Mouse (Mus musculus): Measurements from ENCODE around the gene Polr3b. TPM values are rescaled to one million over a fixed set of nuclear protein-coding genes. Genes with fewer than 3 reads are reported as not detected.

Gene Polr3b
- polyA plus RNA-seq, 1 experiment from 2014 or later: 15.8 TPM

DNA sequence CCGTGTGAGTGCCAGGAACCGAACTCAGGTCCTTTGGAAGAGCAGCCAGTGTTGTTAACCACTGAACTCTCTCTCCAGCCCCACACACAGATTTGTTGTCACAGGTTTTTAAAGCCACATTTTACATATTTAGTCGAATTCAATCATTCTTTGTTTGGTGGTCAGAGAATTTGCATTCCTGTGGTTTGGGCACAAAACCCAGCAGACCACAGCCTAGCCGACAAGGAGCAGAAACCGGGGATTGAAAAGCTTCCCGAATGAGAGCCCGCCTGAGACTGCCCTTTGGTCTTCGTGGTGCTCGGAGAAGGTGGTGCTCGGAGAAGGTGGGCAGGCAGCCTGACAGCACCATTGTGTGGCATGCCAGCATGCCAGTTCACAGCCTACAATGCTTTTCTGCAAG is 91.0 kb downstream of the Polr3b start:
- Histone ChIP-seq H3K36me3 (ENCODE audit: control insufficient read depth, insufficient read depth, low read length) (peaks cover 2% of the 10 kb centered on the region), H3K9me3 (ENCODE audit: control insufficient read depth, low read length) (no peaks in the 10 kb centered on the region), H3K9ac (ENCODE audit: low read depth, low read length) (no peak overlapping the region), H3K27ac (ENCODE audit: low read depth, low read length) (no peak overlapping the region), H3K27me3 (replicated peaks; ENCODE audit: control insufficient read depth, insufficient read depth, low read length) (no peaks in the 10 kb centered on the region), H3K4me2 (no peak overlapping the region), H3K4me3 (ENCODE audit: low read depth, low read length) (no peak overlapping the region), H3K4me1 (replicated peaks; ENCODE audit: control insufficient read depth, insufficient read depth, low read length) (no peaks in the 10 kb centered on the region)
- no peak for ATAC-seq (replicated peaks; ENCODE audit: low FRiP score)
- no peak for DNase-seq (ENCODE audit: low spot score)
- 83% methylated on average over 10 of the region's 10 CpGs for WGBS

DNA sequence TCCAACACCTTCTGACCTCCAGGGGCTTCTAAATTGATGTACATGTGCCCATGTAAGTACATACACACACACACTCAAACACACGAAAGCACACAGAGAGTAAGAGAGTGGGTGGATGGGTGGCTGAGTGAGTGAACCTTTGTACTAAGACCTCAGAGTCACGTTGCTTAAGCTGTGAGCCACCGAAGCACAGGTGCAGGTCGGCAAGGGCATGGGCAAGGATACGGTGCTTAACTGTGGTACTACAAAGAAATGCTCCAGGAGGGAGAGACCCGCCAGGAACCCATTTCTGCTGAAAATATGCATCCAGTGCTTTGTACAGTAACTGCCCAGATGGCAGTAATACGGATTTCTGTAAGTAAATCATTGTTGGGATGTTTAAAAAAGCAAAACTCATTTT is 93.5 kb downstream of the Polr3b start:
- ATAC-seq (replicated peaks; ENCODE audit: low FRiP score) (no peak), DNase-seq (ENCODE audit: low spot score) (no peak)
- no peak overlapping the region for H3K4me2 ChIP-seq
- H3K27me3 ChIP-seq (replicated peaks; ENCODE audit: control insufficient read depth, insufficient read depth, low read length): no peaks in the 10 kb centered on the region
- no peaks in the 10 kb centered on the region for H3K4me1 ChIP-seq (replicated peaks; ENCODE audit: control insufficient read depth, insufficient read depth, low read length)
- H3K27ac ChIP-seq (ENCODE audit: low read depth, low read length): no peak overlapping the region
- WGBS: 91% methylated on average over 7 of the region's 7 CpGs
- H3K9me3 ChIP-seq (ENCODE audit: control insufficient read depth, low read length): no peaks in the 10 kb centered on the region
- no peak overlapping the region for H3K4me3 ChIP-seq (ENCODE audit: low read depth, low read length)
- no peak overlapping the region for H3K9ac ChIP-seq (ENCODE audit: low read depth, low read length)
- peaks cover 7% of the 10 kb centered on the region for H3K36me3 ChIP-seq (ENCODE audit: control insufficient read depth, insufficient read depth, low read length)

DNA sequence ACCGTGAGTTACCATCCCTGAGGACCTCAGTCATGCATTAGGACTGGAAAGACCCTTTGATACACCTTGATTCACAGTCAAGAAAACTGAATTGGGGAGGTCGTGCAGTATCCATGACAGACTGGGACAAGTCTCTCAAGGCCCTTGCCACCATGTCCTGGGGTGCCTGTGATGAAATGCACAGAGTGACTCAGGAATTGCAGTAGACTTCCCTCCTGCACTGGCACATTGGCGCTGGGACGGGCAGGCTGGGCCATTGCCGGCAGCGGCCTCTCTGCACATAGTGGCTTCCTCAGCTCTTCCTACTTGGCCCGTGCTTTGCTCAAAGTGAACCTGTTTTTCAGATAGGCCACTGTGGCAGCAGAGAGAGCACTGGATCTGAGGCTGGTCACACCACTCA is 94.5 kb downstream of the Polr3b start:
- Histone ChIP-seq H3K4me3 (ENCODE audit: low read depth, low read length) (no peak overlapping the region), H3K9ac (ENCODE audit: low read depth, low read length) (no peak overlapping the region), H3K9me3 (ENCODE audit: control insufficient read depth, low read length) (no peaks in the 10 kb centered on the region), H3K27me3 (replicated peaks; ENCODE audit: control insufficient read depth, insufficient read depth, low read length) (no peaks in the 10 kb centered on the region), H3K4me2 (no peak overlapping the region), H3K36me3 (ENCODE audit: control insufficient read depth, insufficient read depth, low read length) (peaks cover 9% of the 10 kb centered on the region), H3K4me1 (replicated peaks; ENCODE audit: control insufficient read depth, insufficient read depth, low read length) (no peaks in the 10 kb centered on the region), H3K27ac (ENCODE audit: low read depth, low read length) (no peak overlapping the region)
- WGBS: 95% methylated on average over 7 of the region's 7 CpGs
- DNase-seq (ENCODE audit: low spot score) (no peak), ATAC-seq (replicated peaks; ENCODE audit: low FRiP score) (no peak)

DNA sequence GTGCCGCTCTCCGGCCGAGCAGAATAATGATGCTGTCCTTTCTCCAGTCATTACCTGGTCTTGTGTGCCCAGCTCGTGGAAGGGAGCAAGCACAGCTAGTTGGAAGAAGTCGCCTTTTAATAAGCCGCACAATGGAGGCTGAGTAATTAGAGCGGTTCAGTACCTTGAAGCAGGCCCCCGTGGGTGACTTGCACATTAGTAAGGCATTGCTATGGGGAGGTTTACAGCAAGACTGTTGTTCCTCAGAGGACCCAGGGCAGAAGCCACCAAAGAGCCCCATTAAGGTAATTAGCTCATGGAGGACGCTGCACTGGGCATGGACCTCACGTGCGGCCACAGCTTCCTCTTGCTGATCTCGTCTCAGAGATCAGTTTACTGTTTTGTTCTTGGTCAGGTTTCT is 100.6 kb downstream of the Polr3b start:
- 84% methylated on average over 12 of the region's 12 CpGs for WGBS
- ATAC-seq (replicated peaks; ENCODE audit: low FRiP score) (no peak), DNase-seq (ENCODE audit: low spot score) (no peak)
- Histone ChIP-seq H3K4me2 (no peak overlapping the region), H3K4me1 (replicated peaks; ENCODE audit: control insufficient read depth, insufficient read depth, low read length) (no peaks in the 10 kb centered on the region), H3K4me3 (ENCODE audit: low read depth, low read length) (no peak overlapping the region), H3K9me3 (ENCODE audit: control insufficient read depth, low read length) (no peaks in the 10 kb centered on the region), H3K27me3 (replicated peaks; ENCODE audit: control insufficient read depth, insufficient read depth, low read length) (no peaks in the 10 kb centered on the region), H3K36me3 (ENCODE audit: control insufficient read depth, insufficient read depth, low read length) (peaks cover 9% of the 10 kb centered on the region), H3K27ac (ENCODE audit: low read depth, low read length) (no peak overlapping the region), H3K9ac (ENCODE audit: low read depth, low read length) (no peak overlapping the region)

DNA sequence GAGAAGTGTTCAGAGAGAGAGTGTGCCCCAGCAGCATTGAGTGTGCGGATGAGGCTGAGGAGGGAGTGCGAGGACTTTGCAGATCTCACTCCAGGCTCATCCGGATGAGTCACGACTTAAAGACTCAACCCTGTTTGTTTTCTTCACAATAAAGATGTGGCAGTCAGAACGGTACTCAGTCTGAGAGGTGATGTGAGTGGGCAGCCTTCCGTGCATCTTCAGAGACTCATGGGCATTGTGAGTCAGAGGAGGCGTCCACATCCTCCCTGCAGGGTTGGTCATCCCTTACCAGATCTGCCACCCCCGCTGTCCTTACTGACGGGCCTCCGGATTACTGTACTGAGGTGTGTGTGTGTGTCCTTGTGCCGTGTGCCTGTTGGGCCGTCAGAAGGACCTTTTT is 104.9 kb downstream of the Polr3b start:
- no peaks in the 10 kb centered on the region for H3K4me1 ChIP-seq (replicated peaks; ENCODE audit: control insufficient read depth, insufficient read depth, low read length)
- H3K27me3 ChIP-seq (replicated peaks; ENCODE audit: control insufficient read depth, insufficient read depth, low read length): no peaks in the 10 kb centered on the region
- no peaks in the 10 kb centered on the region; the same call in 1 of the 2 replicates for H3K36me3 ChIP-seq (ENCODE audit: control insufficient read depth, insufficient read depth, low read length)
- no peak overlapping the region for H3K9ac ChIP-seq (ENCODE audit: low read depth, low read length)
- H3K27ac ChIP-seq (ENCODE audit: low read depth, low read length): no peak overlapping the region
- no peaks in the 10 kb centered on the region for H3K9me3 ChIP-seq (ENCODE audit: control insufficient read depth, low read length)
- no peak overlapping the region for H3K4me2 ChIP-seq
- no peak for ATAC-seq (replicated peaks; ENCODE audit: low FRiP score)
- H3K4me3 ChIP-seq (ENCODE audit: low read depth, low read length): no peak overlapping the region
- DNase-seq (ENCODE audit: low spot score): no peak
- whole genome bisulfite sequencing: 90% methylated on average over 12 of the region's 12 CpGs

DNA sequence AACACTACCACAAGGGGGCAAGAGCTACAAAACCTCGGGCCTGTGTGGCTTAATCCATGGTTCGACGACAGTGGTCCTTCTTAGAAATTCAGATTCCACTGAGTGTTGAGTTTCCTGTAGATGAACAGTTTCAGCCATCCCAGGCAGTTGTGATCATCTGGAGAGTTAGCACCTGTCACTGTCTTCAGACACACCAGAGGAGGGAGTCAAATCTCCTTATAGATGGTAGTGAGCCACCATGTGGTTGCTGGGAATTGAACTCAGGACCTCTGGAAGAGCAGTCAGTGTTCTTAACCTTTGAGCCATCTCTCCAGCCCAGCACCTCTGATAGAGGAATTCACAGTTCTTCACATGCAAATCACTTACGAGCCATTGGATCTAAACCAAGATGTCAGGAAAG is 105.7 kb downstream of the Polr3b start:
- ATAC-seq (replicated peaks; ENCODE audit: low FRiP score): no peak
- Histone ChIP-seq H3K9me3 (ENCODE audit: control insufficient read depth, low read length) (no peaks in the 10 kb centered on the region), H3K36me3 (ENCODE audit: control insufficient read depth, insufficient read depth, low read length) (no peaks in the 10 kb centered on the region; the same call in 1 of the 2 replicates), H3K4me1 (replicated peaks; ENCODE audit: control insufficient read depth, insufficient read depth, low read length) (no peaks in the 10 kb centered on the region), H3K27ac (ENCODE audit: low read depth, low read length) (no peak overlapping the region), H3K27me3 (replicated peaks; ENCODE audit: control insufficient read depth, insufficient read depth, low read length) (no peaks in the 10 kb centered on the region), H3K4me3 (ENCODE audit: low read depth, low read length) (no peak overlapping the region), H3K9ac (ENCODE audit: low read depth, low read length) (no peak overlapping the region), H3K4me2 (no peak overlapping the region)
- DNase-seq (ENCODE audit: low spot score): no peak
- 87% methylated on average over 4 of the region's 4 CpGs for WGBS

DNA sequence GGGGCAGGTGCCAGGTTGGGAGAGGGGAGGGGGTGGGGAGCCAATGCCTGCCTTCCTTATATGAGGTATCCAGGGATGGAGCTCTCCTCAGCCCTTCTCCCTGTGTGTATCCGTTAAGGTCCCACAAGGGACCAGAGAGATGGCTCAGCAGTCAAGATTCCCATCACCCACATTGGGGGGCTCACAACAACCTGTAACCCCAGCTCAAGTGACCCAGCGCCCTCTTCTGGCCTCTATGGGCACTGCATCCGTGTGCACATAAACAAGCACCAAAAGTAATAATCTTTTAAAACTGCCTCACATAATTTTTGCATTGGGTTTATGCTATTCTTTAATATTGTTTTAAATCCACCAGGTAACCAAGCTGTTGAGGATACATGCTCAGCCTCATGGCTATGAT is 108.0 kb downstream of the Polr3b start:
- no peaks in the 10 kb centered on the region for H3K9me3 ChIP-seq (ENCODE audit: control insufficient read depth, low read length)
- DNase-seq (ENCODE audit: low spot score) (no peak), ATAC-seq (replicated peaks; ENCODE audit: low FRiP score) (no peak)
- H3K4me2 ChIP-seq: no peak overlapping the region
- H3K27ac ChIP-seq (ENCODE audit: low read depth, low read length): no peak overlapping the region
- H3K27me3 ChIP-seq (replicated peaks; ENCODE audit: control insufficient read depth, insufficient read depth, low read length): no peaks in the 10 kb centered on the region
- H3K36me3 ChIP-seq (ENCODE audit: control insufficient read depth, insufficient read depth, low read length): no peaks in the 10 kb centered on the region; the same call in 1 of the 2 replicates
- WGBS: 78% methylated on average over 3 of the region's 3 CpGs
- no peak overlapping the region for H3K4me3 ChIP-seq (ENCODE audit: low read depth, low read length)
- H3K9ac ChIP-seq (ENCODE audit: low read depth, low read length): no peak overlapping the region
- no peaks in the 10 kb centered on the region for H3K4me1 ChIP-seq (replicated peaks; ENCODE audit: control insufficient read depth, insufficient read depth, low read length)

DNA sequence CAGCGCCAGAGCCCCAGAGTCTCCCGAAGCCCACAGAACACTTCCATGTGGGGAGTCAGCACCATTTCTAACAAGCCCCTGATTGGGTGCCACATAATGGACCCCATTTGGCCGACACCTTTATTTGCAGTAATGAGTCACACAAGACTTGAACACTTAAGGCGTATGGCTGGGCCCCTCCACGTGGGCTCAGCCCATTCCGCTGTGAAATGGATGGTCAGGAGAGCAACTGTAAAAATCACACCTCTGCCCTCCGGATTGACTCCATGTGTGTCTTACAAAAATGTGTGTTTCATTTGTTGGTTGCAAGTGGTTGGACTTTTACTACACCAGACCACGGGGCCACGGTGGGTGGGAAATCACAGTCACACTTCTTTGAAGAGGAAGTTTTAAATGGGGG is 108.9 kb downstream of the Polr3b start:
- Histone ChIP-seq H3K36me3 (ENCODE audit: control insufficient read depth, insufficient read depth, low read length) (no peaks in the 10 kb centered on the region; the same call in 1 of the 2 replicates), H3K27ac (ENCODE audit: low read depth, low read length) (no peak overlapping the region), H3K4me3 (ENCODE audit: low read depth, low read length) (no peak overlapping the region), H3K27me3 (replicated peaks; ENCODE audit: control insufficient read depth, insufficient read depth, low read length) (no peaks in the 10 kb centered on the region), H3K9me3 (ENCODE audit: control insufficient read depth, low read length) (no peaks in the 10 kb centered on the region), H3K9ac (ENCODE audit: low read depth, low read length) (no peak overlapping the region), H3K4me2 (no peak overlapping the region), H3K4me1 (replicated peaks; ENCODE audit: control insufficient read depth, insufficient read depth, low read length) (no peaks in the 10 kb centered on the region)
- WGBS: 82% methylated on average over 9 of the region's 9 CpGs
- no peak for DNase-seq (ENCODE audit: low spot score)
- ATAC-seq (replicated peaks; ENCODE audit: low FRiP score): no peak

DNA sequence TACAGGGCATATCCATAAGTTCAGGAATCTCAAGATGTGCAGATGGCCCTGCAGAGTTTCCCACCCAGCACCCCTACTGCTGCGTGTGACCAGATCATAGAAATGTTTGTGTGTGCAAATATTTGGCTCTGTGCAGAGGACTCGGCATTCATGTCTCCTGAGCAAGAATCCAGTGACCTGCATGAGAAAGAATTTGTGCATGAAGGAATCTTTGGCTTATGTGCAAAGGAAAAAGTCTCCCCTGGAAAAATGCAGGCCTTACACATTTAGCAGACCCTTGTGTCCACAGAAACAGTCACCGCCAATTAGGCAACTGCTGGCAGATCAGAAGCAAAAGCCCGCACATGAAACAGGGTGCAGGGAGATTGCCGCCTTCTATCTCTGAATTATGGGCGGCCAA is 111.4 kb downstream of the Polr3b start:
- H3K4me1 ChIP-seq (replicated peaks; ENCODE audit: control insufficient read depth, insufficient read depth, low read length): no peaks in the 10 kb centered on the region
- no peaks in the 10 kb centered on the region for H3K27me3 ChIP-seq (replicated peaks; ENCODE audit: control insufficient read depth, insufficient read depth, low read length)
- no peak overlapping the region for H3K27ac ChIP-seq (ENCODE audit: low read depth, low read length)
- no peak overlapping the region for H3K9ac ChIP-seq (ENCODE audit: low read depth, low read length)
- DNase-seq (ENCODE audit: low spot score): no peak
- H3K9me3 ChIP-seq (ENCODE audit: control insufficient read depth, low read length): no peaks in the 10 kb centered on the region
- no peaks in the 10 kb centered on the region for H3K36me3 ChIP-seq (ENCODE audit: control insufficient read depth, insufficient read depth, low read length)
- no peak overlapping the region for H3K4me2 ChIP-seq
- H3K4me3 ChIP-seq (ENCODE audit: low read depth, low read length): no peak overlapping the region
- 73% methylated on average over 6 of the region's 6 CpGs for WGBS
- no peak for ATAC-seq (replicated peaks; ENCODE audit: low FRiP score)
